In the genomic region with DNA sequence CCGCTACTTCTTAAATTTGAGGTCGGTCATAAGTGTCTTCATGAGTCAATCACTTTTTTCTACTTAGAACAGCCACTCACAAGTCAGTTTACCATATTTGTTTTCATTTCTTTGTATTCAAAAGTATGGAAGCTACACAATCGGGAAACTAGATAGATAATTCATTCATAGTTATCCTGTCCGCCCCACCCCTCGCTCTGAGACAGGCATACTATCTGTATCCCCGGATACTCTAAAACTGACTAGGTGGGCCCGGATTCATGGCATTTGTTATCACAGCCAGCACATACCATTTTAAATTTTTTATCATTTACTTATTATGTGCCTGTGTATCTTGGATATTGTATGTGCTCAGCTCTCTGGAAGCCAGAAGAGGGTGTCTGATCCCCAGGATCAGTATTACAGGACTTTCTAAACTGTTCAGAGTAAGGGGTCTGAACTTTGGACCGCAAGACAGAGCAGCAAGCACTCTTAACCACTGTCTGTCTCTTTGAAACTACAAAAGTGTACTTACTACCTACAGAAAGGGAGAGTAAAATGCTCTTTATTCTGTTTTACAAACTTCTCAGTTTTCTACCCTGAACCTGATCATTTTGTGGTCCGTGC, we compare ENCODE assay signal across 8 mouse cellular contexts. TPM values are rescaled to one million over a fixed set of nuclear protein-coding genes. Genes with fewer than 3 reads are reported as not detected.
A peak's percentile ranks its signal among the peaks of the same experiment; 100 is the strongest.
DNase-seq lines count a peak whose midpoint lies in the region; ATAC-seq and TF ChIP-seq lines count a peak whose summit lies in the region.

No protein-coding gene starts in this region.

- peak overlapping the region; percentile 83 for H3K4me2 ChIP-seq in lung, postnatal 0 days (replicated peaks; ENCODE audit: low read depth, low read length)
- peak overlapping the region; percentile 82 for H3K4me2 ChIP-seq in limb, embryonic 13.5 days (replicated peaks)
- peak overlapping the region; percentile 75 for H3K4me2 ChIP-seq in stomach, embryonic 14.5 days (replicated peaks; ENCODE audit: low read depth, low read length)

- H3K27me3 ChIP-seq in lung, postnatal 0 days (replicated peaks; ENCODE audit: insufficient read depth, low read length): no peaks in the 10 kb centered on the region
- H3K27me3 ChIP-seq in limb, embryonic 13.5 days: no peaks in the 10 kb centered on the region
- no peaks in the 10 kb centered on the region for H3K27me3 ChIP-seq in stomach, embryonic 14.5 days (ENCODE audit: control insufficient read depth, insufficient read depth, low read length)

- H3K9me3 ChIP-seq in lung, postnatal 0 days (ENCODE audit: low read length): no peaks in the 10 kb centered on the region
- no peaks in the 10 kb centered on the region for H3K9me3 ChIP-seq in limb, embryonic 13.5 days
- H3K9me3 ChIP-seq in stomach, embryonic 14.5 days (ENCODE audit: control insufficient read depth, low read depth, low read length): no peaks in the 10 kb centered on the region

- DNase-seq in lung, postnatal 0 days (ENCODE audit: low spot score): no peak
- no peak for DNase-seq in lung, postnatal 36 days
- DNase-seq in cerebellum, postnatal 4 days (ENCODE audit: low spot score in 2 of 2): no peak
- no peak for DNase-seq in frontal cortex, postnatal 10 days (ENCODE audit: low spot score in 2 of 2)

- TF ChIP-seq EP300 in lung, postnatal 0 days (IDR thresholded peaks at IDR 0.05): no peak

- 34% methylated on average over 9 of the region's 9 CpGs for WGBS in lung, postnatal 0 days
- 67% methylated on average over 9 of the region's 9 CpGs for WGBS in limb, embryonic 13.5 days
- WGBS in stomach, embryonic 14.5 days: 46% methylated on average over 9 of the region's 9 CpGs

- H3K9ac ChIP-seq in lung, postnatal 0 days (replicated peaks; ENCODE audit: low read depth): peak overlapping the region; percentile 86
- peak overlapping the region; percentile 89 for H3K9ac ChIP-seq in limb, embryonic 13.5 days
- H3K9ac ChIP-seq in stomach, embryonic 14.5 days (replicated peaks; ENCODE audit: low read depth, low read length): peak overlapping the region; percentile 87; the same call in 1 of the 2 replicates

- H3K36me3 ChIP-seq in lung, postnatal 0 days (ENCODE audit: insufficient read depth, low read length): no peaks in the 10 kb centered on the region
- H3K36me3 ChIP-seq in limb, embryonic 13.5 days: peaks cover 7% of the 10 kb centered on the region
- H3K36me3 ChIP-seq in stomach, embryonic 14.5 days (ENCODE audit: control insufficient read depth, insufficient read depth, low read length): peaks cover 2% of the 10 kb centered on the region; the same call in 1 of the 2 replicates

- ATAC-seq in lung, postnatal 0 days: no peak
- ATAC-seq in limb, embryonic 13.5 days (ENCODE audit: low FRiP score, low read depth): no peak
- ATAC-seq in stomach, embryonic 14.5 days (ENCODE audit: insufficient number of reproducible peaks, insufficient read depth, low FRiP score, low read depth): no peak
- ATAC-seq in CD4-positive, CD25-positive, alpha-beta regulatory T cell, adult 4 months: no peak

- H3K27ac ChIP-seq in lung, postnatal 0 days (ENCODE audit: low read length): peak overlapping the region; percentile 97; the same call in 1 of the 2 replicates
- peak overlapping the region; percentile 54 for H3K27ac ChIP-seq in embryonic fibroblast, embryonic 13.5 days (ENCODE audit: insufficient read depth, low read length)
- peak overlapping the region; percentile 99; the same call in 1 of the 2 replicates for H3K27ac ChIP-seq in limb, embryonic 13.5 days
- peak overlapping the region; percentile 99; the same call in 1 of the 2 replicates for H3K27ac ChIP-seq in stomach, embryonic 14.5 days (ENCODE audit: low read length)

- TF ChIP-seq POLR2A in embryonic fibroblast, embryonic 13.5 days (IDR thresholded peaks at IDR 0.05; ENCODE audit: low read depth, low read length): no peak

- no peak for TF ChIP-seq CTCF in lung, postnatal 0 days (IDR thresholded peaks at IDR 0.05)
- no peak for TF ChIP-seq CTCF in embryonic fibroblast, embryonic 13.5 days (IDR thresholded peaks at IDR 0.05; ENCODE audit: borderline replicate concordance, insufficient read depth, low read length)

- H3K4me3 ChIP-seq in lung, postnatal 0 days (ENCODE audit: low read depth, low read length): peak overlapping the region; percentile 85
- H3K4me3 ChIP-seq in embryonic fibroblast, embryonic 13.5 days (ENCODE audit: insufficient read depth, low read length): peak overlapping the region; percentile 81
- H3K4me3 ChIP-seq in limb, embryonic 13.5 days: peak overlapping the region; percentile 78
- H3K4me3 ChIP-seq in stomach, embryonic 14.5 days (ENCODE audit: low read depth, low read length): peak overlapping the region; percentile 82

- H3K4me1 ChIP-seq in lung, postnatal 0 days (ENCODE audit: insufficient read depth, low read depth, low read length): peaks cover 8% of the 10 kb centered on the region; the same call in 1 of the 2 replicates
- H3K4me1 ChIP-seq in embryonic fibroblast, embryonic 13.5 days (ENCODE audit: control insufficient read depth, insufficient read depth, low read length): peaks cover 10% of the 10 kb centered on the region; the same call in 1 of the 2 replicates
- H3K4me1 ChIP-seq in limb, embryonic 13.5 days: peaks cover 35% of the 10 kb centered on the region
- H3K4me1 ChIP-seq in stomach, embryonic 14.5 days (ENCODE audit: control insufficient read depth, insufficient read depth, low read length): peaks cover 17% of the 10 kb centered on the region

RNA-seq across cellular contexts. Expression of gene Zzz3, which starts 2.2 kb away (rescaled TPM):
- polyA plus RNA-seq in lung, postnatal 0 days (2015; fragmentation: Nextera tagmentation; extraction: Ambion mirVana): 25.5 and 28.3 TPM in 2 replicates
- 66.9 and 77.3 TPM in 2 replicates for polyA plus RNA-seq in embryonic fibroblast, embryonic 13.5 days (2011; ENCODE audit: insufficient read length, low read depth, missing spikeins)
- polyA plus RNA-seq in limb, embryonic 13.5 days (2015; fragmentation: Nextera tagmentation; extraction: Ambion mirVana): 46.7 and 49.3 TPM in 2 replicates
- polyA plus RNA-seq in stomach, embryonic 14.5 days (2014; fragmentation: Nextera tagmentation; extraction: Ambion mirVana): 53.7 and 63.3 TPM in 2 replicates
- 10 to 100 TPM; 33.7 to 34.7 TPM for polyA plus RNA-seq in CD4-positive, CD25-positive, alpha-beta regulatory T cell, adult 4 months (2017; shearing (Covaris generic))

RNA-seq across cellular contexts. Expression of gene Usp33, which starts 51.2 kb away (rescaled TPM):
- 43.1 and 52.4 TPM in 2 replicates for polyA plus RNA-seq in lung, postnatal 0 days (2015; fragmentation: Nextera tagmentation; extraction: Ambion mirVana)
- 55.2 and 63.9 TPM in 2 replicates for polyA plus RNA-seq in embryonic fibroblast, embryonic 13.5 days (2011; ENCODE audit: insufficient read length, low read depth, missing spikeins)
- polyA plus RNA-seq in limb, embryonic 13.5 days (2015; fragmentation: Nextera tagmentation; extraction: Ambion mirVana): 44.1 and 50.6 TPM in 2 replicates
- polyA plus RNA-seq in stomach, embryonic 14.5 days (2014; fragmentation: Nextera tagmentation; extraction: Ambion mirVana): 45.9 and 49.6 TPM in 2 replicates
- polyA plus RNA-seq in CD4-positive, CD25-positive, alpha-beta regulatory T cell, adult 4 months (2017; shearing (Covaris generic)): 10 to 100 TPM; 33.9 to 35.5 TPM

RNA-seq across cellular contexts. Expression of gene Miga1, which starts 57.2 kb away (rescaled TPM):
- polyA plus RNA-seq in lung, postnatal 0 days (2015; fragmentation: Nextera tagmentation; extraction: Ambion mirVana): 10.0 and 12.3 TPM in 2 replicates
- 9.9 and 13.2 TPM in 2 replicates for polyA plus RNA-seq in embryonic fibroblast, embryonic 13.5 days (2011; ENCODE audit: insufficient read length, low read depth, missing spikeins)
- 19.0 and 21.9 TPM in 2 replicates for polyA plus RNA-seq in limb, embryonic 13.5 days (2015; fragmentation: Nextera tagmentation; extraction: Ambion mirVana)
- 20.3 and 21.0 TPM in 2 replicates for polyA plus RNA-seq in stomach, embryonic 14.5 days (2014; fragmentation: Nextera tagmentation; extraction: Ambion mirVana)
- 1 to 10 TPM; 8.0 TPM for polyA plus RNA-seq in CD4-positive, CD25-positive, alpha-beta regulatory T cell, adult 4 months (2017; shearing (Covaris generic))
